Mouse (Mus musculus) 416B (cell line): ENCODE data around the gene Slc38a11.

Source experiments
- DNase-seq: peaks from one replicate; pipeline ENCODE4 v3.0.0; 2011; ENCODE audit warnings: low read depth

Gene Slc38a11

DNA sequence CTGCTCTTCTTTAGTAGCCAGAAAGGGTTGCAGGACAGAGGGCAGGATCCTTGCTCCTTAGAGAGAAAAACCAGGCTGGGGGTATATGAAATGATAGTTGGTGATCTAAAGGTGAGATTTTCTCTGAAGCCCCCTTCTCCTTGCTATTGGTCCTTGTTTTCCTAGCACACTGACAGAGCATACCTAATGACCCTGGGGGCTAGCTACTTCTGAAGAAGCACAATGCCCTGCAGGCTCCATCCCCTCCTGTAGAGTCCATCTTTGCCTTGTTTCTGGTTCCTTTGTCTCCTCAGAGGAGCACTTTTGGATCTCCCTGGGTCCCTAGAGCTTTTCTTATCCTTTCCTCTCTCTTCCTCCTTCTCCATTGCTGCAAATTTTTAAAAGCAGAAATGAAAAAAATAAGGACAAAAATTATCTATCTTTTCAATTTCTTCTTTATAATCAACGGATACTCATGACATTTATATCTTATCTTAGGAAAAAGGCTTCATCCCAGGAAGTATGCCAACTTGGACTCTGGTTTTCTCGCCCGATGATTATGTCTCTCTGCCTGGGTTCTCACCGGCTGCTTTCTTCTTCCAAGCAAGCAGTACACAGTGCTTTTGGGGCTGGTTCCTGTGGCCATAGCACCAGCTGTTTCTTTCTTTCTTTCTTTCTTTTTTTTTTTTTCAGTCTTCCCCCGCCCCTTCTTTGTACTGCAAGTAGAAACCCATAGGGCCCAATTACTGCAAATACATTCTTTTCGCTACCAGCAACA is 41.7 kb downstream of the Slc38a11 start:
- no peak for DNase-seq

DNA sequence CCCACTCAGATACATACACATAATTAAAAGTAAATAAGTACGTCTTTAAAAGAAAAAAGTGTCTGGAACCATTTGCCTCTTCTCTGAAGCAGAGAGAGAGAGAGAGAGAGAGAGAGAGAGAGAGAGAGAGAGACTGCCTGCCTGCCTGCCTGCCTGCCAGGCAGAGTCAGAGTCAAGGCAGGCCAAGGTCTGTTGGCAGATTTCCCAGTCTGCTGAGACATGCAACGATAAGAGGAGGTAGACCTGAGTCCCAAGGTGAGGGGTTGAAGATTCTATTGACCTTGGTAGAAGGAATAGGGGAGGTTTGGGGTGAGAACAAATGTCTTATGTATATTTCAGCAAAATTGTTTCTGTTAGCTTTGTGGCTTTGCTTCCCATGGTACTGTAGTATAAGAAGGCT is 42.9 kb downstream of the Slc38a11 start:
- DNase-seq: peak; percentile 24

DNA sequence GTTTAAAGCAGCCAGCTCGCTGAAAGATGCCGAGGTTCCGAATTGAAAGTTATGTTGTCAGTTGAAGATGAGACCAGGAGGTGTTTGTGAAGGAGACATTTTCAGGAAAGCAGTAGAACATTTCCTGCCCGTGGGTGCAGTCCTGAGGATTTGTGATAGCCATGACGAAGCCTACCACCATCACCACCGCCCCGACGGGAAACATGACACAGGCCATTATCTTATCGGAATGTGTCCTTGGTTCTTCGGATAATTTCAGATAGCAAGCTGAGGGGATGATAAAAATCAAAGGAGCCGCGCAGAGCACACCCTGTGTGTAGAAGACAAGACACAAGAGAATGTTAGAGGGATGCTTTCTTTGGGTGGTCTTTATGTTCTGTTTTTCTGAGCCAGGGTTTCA is 47.1 kb downstream of the Slc38a11 start:
- DNase-seq: no peak

DNA sequence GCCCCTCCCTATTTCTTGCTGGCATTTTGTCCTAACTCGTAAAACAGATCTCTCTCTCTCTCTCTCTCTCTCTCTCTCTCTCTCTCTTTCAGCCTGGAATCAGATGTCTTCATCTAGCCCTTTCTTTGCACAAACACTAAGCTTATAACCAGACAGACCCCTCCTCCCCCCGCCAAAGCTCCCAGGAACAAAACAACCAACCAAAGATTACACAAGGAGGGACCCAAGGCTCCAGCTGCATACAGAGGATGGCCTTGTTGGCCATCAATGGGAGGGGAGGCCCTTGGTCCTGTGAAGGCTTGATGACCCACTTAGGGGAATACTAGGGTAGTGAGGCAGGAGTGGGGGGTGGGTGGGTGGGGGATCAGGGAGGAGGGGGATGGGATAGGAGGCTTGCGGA is 52.6 kb downstream of the Slc38a11 start:
- no peak for DNase-seq

DNA sequence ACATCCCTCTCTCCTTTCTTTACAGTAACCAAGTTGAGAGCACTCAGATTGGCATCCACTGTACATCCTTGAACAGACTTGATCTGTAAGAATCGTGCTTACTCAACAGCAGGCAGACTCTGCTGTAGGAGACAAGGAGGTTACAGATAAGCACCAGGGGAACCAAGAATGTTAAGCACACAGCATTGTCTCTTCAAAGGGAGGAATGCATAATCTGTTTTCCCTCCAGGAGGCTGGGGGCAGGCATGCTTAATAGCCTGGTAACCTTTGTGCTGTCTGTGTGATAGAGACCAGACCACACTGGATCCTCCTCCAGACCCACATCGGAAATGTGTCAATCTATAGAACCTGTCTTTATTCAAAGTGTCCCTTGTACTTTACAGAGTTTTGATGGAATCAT is 67.3 kb downstream of the Slc38a11 start:
- DNase-seq: no peak

DNA sequence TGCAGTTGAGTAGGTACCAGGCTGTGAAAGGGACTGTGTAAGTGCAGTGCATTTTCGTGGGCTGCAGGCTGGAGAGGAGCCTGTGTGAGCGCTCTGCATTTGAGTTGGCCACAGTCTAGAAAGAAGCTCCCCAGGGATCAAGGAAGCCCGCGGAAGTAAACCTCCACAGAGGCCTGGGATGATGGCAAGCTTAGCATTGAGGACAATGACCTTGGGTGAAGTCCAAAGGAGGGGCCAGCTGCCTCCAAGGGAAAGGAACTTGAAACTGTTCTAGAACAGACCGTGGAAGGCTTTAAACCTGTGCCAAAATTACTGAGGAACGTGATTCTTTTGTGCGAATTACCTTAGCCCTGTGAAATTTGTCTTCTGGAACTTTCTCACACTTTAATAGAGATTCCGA is 69.7 kb downstream of the Slc38a11 start:
- no peak for DNase-seq

DNA sequence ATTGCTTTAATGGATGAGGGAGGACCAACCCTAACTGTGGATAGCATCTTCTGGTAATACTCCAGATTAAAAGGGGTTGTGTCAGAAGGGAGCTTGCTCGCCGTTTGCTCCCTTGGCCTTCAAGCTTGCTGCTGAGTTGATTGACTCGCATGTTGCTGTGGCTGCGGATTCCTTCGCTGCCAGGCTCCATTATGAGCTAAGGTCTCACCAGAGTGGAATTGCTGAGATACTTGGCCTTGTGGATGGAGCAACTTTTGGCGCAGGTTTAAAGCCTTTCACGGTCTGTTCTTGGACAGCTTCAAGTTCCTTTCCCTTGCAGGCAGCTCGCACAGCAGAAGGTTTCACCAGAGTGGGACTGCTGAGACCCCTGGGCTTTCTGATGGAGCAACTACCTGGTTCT is 70.4 kb downstream of the Slc38a11 start:
- DNase-seq: no peak

DNA sequence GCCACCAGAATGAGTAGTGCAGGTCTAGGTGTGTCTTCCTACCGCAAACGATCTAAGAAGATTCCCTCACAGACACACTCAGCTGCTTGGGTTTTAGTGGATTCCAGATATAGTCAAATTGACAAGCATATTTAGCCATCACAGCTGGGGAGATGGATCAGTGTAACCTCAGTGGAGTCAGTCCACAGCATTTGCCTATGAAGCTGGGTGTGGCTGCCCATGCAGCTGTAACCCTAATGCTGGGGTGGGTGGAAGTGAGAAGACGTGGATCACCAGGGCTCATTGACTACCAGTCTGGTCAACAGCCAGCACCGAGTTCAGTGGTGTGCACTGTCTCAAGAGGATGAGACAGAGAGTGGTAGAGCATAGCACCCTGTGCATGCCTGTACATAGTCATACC is 74.1 kb downstream of the Slc38a11 start:
- no peak for DNase-seq

DNA sequence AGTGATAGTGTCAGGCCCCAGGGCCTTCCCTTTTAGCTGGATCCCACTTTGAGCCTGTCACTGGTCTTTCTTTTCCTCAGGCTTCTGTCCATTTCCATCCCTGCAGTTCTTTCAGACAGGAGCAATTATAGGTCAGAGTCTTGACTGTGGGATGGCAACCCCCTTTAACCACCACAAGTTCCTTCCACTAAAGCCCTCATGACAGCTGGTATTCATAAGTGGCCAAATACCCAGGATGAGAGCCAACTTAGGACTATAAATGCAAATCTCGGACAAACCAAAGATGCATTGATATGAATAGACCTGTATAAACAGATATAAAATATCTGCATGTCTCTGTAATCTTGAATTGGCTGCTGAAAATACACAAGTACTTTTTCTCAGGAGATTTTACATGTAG is 75.1 kb downstream of the Slc38a11 start:
- DNase-seq: no peak

DNA sequence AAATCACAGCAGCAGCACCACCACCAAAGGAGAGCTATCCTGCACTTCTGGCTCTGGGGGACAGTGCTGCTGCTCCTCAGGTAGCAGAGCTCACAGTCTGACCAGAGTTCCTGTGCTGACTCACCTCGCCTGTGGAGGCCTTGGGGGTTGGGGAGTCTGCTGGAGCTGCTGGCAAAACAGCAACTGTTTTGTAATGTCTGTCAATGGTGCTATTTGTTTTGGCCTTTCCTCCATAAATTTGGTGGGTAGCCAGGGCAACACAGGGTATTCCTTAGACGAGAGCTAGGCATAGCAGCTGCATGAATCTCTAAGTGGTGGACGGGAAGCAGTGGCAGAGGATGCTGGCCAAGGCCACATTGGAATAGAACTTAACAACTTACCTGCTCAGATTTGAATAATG is 78.5 kb downstream of the Slc38a11 start:
- DNase-seq: peak; percentile 53

DNA sequence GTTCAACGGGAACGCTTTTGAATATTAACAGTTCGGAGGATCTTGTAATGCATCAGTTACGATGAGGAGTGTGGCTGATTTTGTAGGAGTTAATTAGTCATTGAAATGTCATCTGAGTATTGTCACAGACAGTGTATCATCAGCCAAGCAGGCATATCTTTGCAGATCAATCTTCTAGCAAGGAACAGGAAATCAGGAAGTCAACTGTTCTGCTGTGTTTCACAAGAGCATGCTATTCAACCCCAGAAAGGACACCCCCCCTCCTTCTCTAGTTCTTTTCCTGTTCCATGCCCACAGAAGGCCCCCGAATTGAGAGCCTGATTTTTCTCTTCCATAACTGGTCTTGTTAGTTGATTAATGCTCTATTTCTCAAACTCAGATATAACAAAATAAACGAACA is 80.9 kb downstream of the Slc38a11 start:
- DNase-seq: peak; percentile 65

DNA sequence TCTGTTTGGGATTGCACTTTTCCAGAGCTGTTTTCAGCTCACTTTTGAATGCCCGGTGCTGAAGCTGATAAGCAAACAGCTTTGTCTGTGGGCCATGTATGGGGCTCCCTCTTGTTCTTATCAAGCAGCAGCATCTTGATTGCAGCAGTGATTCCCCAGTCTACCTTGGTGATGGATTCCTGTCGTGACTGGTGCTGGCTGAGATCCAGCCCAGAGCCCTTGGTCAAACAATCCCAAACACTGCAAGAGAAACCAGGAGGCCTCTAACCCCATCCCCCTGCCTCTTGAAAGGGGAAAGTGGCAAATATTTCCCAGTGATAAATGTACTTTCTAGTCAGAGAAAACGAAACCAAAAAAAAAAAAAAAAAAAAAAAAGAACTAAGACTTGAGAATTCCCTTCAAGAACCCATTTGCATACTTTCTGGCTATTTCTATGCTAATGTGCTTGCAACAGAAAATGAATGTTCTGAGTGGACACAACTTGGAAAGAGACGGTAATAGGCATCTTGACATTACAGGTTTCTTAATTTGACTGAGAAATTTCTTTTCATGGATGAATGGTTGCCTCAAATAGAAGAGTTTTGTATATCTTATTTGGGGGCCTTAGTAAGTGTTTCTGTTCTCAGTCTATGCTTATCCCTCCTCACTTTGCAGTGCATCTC is 84.7 kb downstream of the Slc38a11 start:
- DNase-seq: peak; percentile 8

DNA sequence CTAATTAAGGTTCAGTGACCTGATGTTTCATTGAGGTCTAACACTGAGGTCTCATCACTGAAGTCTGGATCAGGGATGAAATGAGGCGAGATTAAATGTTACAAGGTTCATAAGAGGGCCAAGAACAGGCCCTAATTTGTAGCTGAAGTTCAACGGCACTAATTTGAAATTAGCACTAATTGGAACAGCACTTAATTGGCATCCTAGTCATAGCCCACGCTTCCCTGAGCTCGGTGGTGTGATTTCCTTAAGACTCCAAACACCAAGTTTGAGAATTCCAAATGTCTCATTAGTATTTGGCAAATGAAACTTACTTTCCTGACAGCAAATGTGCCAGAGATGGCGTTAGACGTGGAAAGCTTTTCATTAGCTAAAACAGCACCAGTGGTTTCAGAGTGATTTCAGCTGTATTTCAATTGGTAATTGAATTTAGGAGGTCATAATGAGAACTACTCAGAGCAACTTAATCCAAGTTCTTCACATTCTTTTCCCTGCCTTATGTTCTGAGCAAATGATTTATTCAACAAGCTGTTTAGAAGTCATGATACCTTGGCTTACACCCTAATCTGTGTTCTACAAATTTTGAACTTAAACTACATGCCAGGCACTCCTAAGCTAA is 88.3 kb downstream of the Slc38a11 start:
- no peak for DNase-seq

DNA sequence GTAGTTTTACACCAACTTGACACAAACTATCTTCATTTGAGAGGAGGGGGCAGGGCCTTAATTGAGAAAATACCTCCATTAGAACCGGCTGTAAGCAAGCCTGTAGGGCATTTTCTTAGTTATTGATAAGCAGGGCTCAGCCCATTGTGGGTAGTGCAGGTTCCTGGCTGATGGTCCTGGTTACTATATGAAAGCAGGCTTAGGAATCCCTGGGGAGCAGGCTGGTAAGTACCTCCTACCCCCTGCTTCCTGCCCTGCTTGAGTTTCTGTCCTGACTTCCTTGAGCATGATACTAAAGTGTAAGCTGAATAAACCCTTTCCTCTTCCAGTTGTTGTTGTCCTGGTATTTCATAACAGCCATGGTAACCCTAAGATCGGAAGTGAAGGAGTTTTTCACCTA is 89.9 kb downstream of the Slc38a11 start:
- no peak for DNase-seq

DNA sequence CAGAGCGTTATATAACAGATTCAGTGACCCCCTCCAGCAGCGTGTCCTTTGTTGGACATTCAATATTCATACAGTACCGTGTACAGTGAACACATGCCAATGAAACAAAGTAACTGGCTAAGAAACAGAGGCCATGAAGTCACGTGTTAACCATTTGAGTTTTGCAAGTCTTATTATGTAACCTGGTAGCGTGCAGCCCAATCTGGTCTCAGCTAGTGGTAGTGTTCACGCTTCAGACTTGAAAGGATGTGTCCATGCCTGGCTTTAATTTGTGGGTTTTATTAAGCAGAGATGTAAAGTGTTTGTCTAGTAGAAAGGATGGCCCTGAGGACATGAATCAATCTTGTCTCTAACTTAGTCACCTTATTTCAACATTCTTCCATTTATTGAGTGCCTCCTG is 95.1 kb downstream of the Slc38a11 start:
- peak; percentile 15 for DNase-seq

DNA sequence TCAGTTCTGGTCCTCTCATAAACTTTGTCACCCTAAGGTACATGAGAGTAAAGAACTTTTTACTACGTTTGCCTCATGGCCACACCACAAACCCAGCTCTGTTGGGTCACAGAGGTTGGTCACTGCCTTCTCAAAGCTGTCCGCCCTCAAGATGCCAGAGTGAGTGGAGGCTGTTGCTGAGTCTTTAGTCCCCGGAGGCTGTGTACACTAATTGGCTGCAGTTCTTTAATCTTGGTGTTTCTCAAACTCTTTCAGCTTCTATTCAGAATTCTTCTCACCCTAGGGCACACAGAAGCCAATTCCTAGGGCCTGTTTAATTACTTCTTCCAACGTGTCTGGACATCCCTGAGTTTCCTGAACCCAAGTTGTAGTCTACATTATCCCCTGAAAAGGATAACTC is 96.0 kb downstream of the Slc38a11 start:
- no peak for DNase-seq

DNA sequence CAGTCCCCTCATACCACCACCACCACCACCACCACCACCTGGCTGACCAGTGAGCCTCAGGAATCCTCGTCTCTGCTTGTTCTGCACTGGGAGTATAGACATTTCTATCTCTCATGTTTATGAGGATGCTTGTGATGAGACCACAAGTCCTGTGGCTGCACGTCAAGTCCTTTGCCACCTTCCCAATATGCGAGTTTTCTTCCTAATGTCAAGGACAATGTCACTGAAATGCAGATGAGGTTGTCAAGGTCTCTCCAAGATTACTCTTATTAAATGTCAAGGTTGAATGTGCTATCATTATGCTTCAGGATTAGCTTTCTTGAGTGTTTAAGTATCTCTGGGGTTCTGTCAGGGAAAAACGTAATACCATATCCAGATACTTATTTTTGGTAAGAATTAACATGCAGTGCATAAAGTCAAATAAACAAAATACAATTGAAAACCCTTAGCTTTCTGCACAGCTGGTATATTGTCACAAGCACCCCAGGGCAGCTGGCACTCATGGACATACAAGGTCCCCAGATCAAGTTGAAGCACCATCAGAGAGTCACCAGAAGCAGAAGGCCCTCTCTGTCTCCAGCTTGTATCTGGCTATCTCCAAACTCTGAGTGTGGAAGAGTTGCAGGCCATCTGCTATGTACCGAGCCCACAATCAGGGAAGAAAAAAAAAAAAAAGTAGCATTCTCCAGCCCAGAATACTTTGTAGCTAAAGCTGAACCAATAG is 97.1 kb downstream of the Slc38a11 start:
- DNase-seq: no peak
